Mouse (Mus musculus): ENCODE data around the gene Fndc3a.

Fndc3a gene

GRCm38 (mm10) chr14:72532028-72532917 lies 177.5 kb downstream of the Fndc3a start:
- peak; percentile 49 to 68 for DNase-seq

DNA sequence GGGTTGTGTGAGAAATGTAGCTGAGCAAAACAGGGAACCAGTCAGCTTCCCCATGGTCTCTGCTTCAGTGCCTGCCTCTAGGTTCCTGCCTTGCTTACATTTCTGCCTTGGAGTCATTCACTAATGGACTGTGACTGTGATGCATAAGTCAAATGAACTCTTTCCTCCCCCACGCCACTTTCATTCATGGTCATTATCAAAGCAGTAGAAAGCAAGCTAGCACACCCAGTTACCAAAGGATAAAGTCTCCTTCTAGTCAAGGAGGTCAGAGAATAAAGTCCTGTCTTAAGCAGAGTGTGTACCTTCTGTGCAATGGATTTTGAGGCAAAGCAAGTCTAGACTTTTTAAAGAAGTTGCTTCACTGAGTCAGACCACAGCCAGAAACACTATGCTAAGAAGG lies 182.7 kb downstream of the Fndc3a start:
- DNase-seq: no peak

GRCm38 (mm10) chr14:72519561-72519960 lies 190.2 kb downstream of the Fndc3a start:
- no peak for DNase-seq

- DNase-seq: no peak
Observed at GRCm38 (mm10) chr14:72518786-72519185, 191.0 kb downstream of the Fndc3a start.

- DNase-seq: peak; percentile 70 to 74
Observed at GRCm38 (mm10) chr14:72516376-72516775, 193.4 kb downstream of the Fndc3a start.

DNA sequence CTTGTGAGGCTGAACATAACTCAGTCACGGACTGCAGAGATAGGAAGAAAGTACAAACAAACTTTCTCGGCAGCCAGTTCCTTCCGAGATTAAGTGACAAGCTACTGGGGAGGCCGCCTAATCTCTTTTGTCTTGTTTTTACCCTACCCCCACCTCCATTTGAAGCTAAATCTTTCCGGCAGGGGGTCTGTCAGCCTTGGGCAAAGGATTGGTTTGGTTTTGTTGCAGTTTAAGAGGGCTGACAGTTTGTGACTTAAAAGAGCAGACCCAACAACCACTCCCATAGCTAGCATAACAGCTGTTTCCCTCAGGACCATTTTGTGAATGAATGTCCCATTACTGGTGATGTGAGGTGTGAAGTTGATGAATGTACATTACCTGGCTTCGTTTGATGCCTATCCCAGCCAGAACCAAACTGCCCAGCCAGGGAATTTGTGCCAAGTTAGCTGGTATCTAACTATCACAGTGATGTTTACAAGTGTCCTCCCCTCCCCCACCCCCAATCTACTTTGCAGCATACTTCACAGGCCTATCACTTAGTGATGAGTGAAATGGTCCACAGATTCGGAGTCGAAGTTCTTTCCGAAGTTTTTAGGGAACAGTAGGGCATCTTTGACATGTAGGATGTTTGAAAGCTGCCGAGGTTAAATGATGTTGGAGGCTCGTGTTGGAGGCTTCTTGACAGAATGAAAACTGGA lies 202.9 kb downstream of the Fndc3a start:
- DNase-seq: peak; percentile 6 to 7

GRCm38 (mm10) chr14:72506018-72506722 lies 203.6 kb downstream of the Fndc3a start:
- DNase-seq: peak; percentile 51 to 62

GRCm38 (mm10) chr14:72504985-72505384 lies 204.8 kb downstream of the Fndc3a start:
- no peak for DNase-seq

- no peak for DNase-seq
Observed at GRCm38 (mm10) chr14:72503241-72503640, 206.6 kb downstream of the Fndc3a start.

GRCm38 (mm10) chr14:72493775-72494174 lies 216.0 kb downstream of the Fndc3a start:
- no peak for DNase-seq

GRCm38 (mm10) chr14:72491738-72492137 lies 218.1 kb downstream of the Fndc3a start, which contains the start of gene Gm9195:
Gene Gm9195, minus strand, starts transcription at chr14:72491838.
- DNase-seq: no peak

GRCm38 (mm10) chr14:72490367-72490766 lies 219.4 kb downstream of the Fndc3a start:
- no peak for DNase-seq
